Mouse (Mus musculus) heart, adult 2 months (tissue): ENCODE data around the gene Mecr.

Source experiments
- CTCF ChIP-seq: fragments of 200-600 bp; IDR thresholded peaks from 2 replicates; pipeline ENCODE4 v1.8.1; 2022; ENCODE audit warnings: antibody characterized with exemption, mild to moderate bottlenecking, moderate library complexity
- EP300 ChIP-seq: fragments of 200-500 bp; IDR thresholded peaks from 2 replicates; pipeline ENCODE4 v1.6.1; 2011; ENCODE audit warnings: low read depth, low read length, control low read depth; ENCODE audit not compliant: insufficient read depth
- POLR2A ChIP-seq: fragments of 200-500 bp; IDR thresholded peaks from 2 replicates; pipeline ENCODE4 v1.6.1; 2011; ENCODE audit warnings: mild to moderate bottlenecking, low read depth, low read length, control low read depth; ENCODE audit not compliant: insufficient read depth

- TF ChIP-seq CTCF (no peak), POLR2A (no peak), EP300 (no peak)
These were observed 46.8 kb upstream of the Mecr start for GRCm38 (mm10) chr4:131796312-131797080.
